Mouse (Mus musculus) testis, adult 2 months (tissue): ENCODE measurements around the gene Gbgt1.

Experiments
- CTCF ChIP-seq: fragments of 200-500 bp; IDR thresholded peaks from 2 replicates; pipeline ENCODE4 v1.5.1; 2012; ENCODE audit warnings: low read depth, mild to moderate bottlenecking, inconsistent platforms, low read length, moderate library complexity; ENCODE audit not compliant: control insufficient read depth, insufficient read depth, insufficient replicate concordance
- POLR2A ChIP-seq: fragments of 200-500 bp; IDR thresholded peaks from 2 replicates; pipeline ENCODE4 v1.6.1; 2012; ENCODE audit warnings: low read depth, mild to moderate bottlenecking, inconsistent platforms, low read length, moderate library complexity; ENCODE audit not compliant: control insufficient read depth

DNA sequence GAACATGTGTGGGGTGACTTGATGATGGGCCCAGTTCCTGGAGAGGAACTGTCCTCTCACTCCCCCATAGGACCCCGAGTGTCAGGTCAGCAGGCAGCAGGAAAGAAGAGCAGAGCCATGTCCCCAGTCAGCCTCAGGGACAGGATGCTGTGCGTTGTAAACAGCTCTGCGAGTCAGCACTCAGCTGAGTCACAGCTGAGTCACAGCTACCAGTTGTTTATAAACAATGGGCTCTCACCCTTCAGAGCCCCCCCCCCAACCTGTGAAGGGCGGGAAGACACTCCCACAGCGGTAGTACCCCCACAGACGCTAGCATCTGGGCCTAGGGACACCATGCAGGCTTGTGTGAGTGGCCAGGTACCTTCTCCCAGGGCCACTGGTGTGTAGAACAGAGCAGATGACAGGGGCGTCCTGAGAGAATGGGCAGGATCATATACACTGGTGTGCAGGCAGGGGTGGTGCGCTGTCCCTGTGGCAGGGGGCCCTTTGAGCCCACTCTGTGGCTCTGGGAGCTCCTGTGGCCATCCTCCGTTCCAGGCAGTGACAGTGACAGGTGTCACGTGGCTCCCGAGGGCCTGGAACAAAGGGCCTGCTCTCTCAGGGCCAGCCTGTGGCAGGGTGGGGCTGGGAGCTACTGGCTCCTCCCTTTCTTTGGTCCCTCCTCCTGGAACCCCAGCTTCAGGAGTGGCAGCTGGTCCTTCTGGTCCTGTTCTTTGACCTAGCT lies 28.7 kb downstream of the Gbgt1 start:
- TF ChIP-seq CTCF (no peak), POLR2A (no peak; the same call in 1 of the 2 replicates)
